Mouse (Mus musculus) limb, embryonic 14.5 days (tissue): ENCODE measurements around the gene Ccser1. TPM values are rescaled to one million over a fixed set of nuclear protein-coding genes. Genes with fewer than 3 reads are reported as not detected.

Source experiments
- ATAC-seq: fragments of 200-750 bp; cut with Nextera tagmentation; 2 replicates; pipeline ENCODE4 v1.8.0; 2017; ENCODE audit warnings: low read depth, moderate number of reproducible peaks, moderate TSS enrichment; ENCODE audit not compliant: low FRiP score
- DNase-seq: peaks from one replicate; pipeline ENCODE4 v3.0.0-alpha.2; 2015; ENCODE audit warnings: low spot score
- H3K27ac ChIP-seq: fragments of 300-500 bp; sonication (generic); replicated peaks from 2 replicates; pipeline ENCODE4 v1.5.1; 2014; ENCODE audit warnings: low read depth, mild to moderate bottlenecking, low read length, moderate library complexity, mixed read lengths
- H3K27me3 ChIP-seq: fragments of 300-500 bp; sonication (generic); 2 replicates; pipeline ENCODE4 v1.6.1; 2014; ENCODE audit warnings: low read length, mixed read lengths; ENCODE audit not compliant: control insufficient read depth, insufficient read depth
- H3K36me3 ChIP-seq: fragments of 300-500 bp; sonication (generic); 2 replicates; pipeline ENCODE4 v1.6.1; 2014; ENCODE audit warnings: mild to moderate bottlenecking, low read length, moderate library complexity, mixed read lengths; ENCODE audit not compliant: control insufficient read depth, insufficient read depth
- H3K4me1 ChIP-seq: fragments of 300-500 bp; sonication (generic); 2 replicates; pipeline ENCODE4 v1.6.1; 2014; ENCODE audit warnings: antibody characterized with exemption, low read length, mixed read lengths; ENCODE audit not compliant: control insufficient read depth, insufficient read depth
- H3K4me2 ChIP-seq: fragments of 300-500 bp; sonication (generic); replicated peaks from 2 replicates; pipeline ENCODE4 v1.6.1; 2014; ENCODE audit warnings: low read depth, mild to moderate bottlenecking, low read length, moderate library complexity; ENCODE audit not compliant: severe bottlenecking
- H3K4me3 ChIP-seq: fragments of 300-500 bp; sonication (generic); replicated peaks from 2 replicates; pipeline ENCODE4 v1.5.1; 2014; ENCODE audit warnings: low read length
- H3K9ac ChIP-seq: fragments of 300-500 bp; sonication (generic); 2 replicates; pipeline ENCODE4 v1.6.1; 2014; ENCODE audit warnings: mild to moderate bottlenecking, low read depth, low read length, moderate library complexity; ENCODE audit not compliant: severe bottlenecking
- H3K9me3 ChIP-seq: fragments of 300-500 bp; sonication (generic); 2 replicates; pipeline ENCODE4 v1.6.1; 2016; ENCODE audit warnings: low read length; ENCODE audit not compliant: control insufficient read depth
- POLR2A ChIP-seq: fragments of 200-500 bp; IDR thresholded peaks from 2 replicates; pipeline ENCODE4 v1.8.0; 2012; ENCODE audit warnings: inconsistent platforms, mild to moderate bottlenecking, moderate library complexity, borderline replicate concordance; ENCODE audit not compliant: insufficient read depth, insufficient read length; ENCODE audit errors: extremely low read depth
- WGBS: fragments of 180-500 bp; shearing (Covaris S2); extraction: QIAGEN DNeasy Blood & Tissue Kit; methylation state at CpG from one replicate; pipeline ENCODE4 v1.1.7; 2014; 5-methylcytosine and 5-hydroxymethylcytosine counted together
- polyA plus RNA-seq, 2 experiments: library from polyadenylated mRNA; depleted of rRNA in 1 of 2; stranded (reverse) in 1 of 2; unstranded in 1 of 2; fragments of >200 nt; fragmentation: Nextera tagmentation in 1 of 2; extraction: Ambion mirVana in 1 of 2; gene quantifications; 2 replicates each; pipeline versions ENCODE4 v1.2.1 to v1.2.3; 2012 to 2014

Gene Ccser1
- polyA plus RNA-seq, 2 experiments, result 5.9 to 6.6 TPM

DNA sequence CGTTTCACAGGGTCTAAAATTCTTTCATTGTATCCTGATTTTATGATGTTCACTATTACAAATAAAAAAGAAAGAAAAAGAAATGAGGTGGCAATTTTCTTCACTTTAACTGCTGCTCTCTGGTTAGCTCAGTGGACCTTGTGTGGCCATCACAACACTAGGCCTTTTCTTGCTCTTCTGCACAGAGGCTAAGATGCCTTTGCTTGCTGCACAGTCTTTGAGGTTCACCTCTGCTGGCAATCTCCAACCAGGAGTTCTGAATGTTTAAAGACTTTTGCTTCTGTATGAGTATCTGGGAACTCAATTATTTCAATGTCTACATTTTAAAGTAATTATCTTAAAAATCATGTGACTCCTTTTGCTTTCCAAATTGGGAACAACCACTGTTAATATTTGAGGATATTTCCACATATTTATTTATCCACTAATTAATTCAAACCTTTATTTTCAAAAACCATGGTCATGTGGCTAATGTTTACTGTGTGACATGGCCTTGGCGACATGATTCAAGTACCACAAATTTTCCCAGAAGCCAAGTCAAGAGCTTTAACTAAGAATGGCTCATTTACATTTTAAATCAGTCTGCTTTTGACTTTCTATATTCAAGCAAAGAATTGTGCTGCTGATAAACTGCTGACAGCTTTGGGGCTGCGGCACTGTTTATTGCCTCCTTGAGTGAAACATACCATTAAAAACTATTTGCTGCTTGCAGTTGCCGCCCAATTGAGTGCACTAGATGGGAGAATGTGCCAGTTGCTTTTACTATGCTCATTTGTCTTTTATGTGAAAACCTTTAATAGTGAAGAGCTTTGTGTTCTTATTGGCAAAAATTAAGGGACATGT, 312.1 kb downstream of the Ccser1 start:
- WGBS, result 53% methylated on average over 4 of the region's 4 CpGs
- no peak overlapping the region for H3K27ac ChIP-seq
- no peaks in the 10 kb centered on the region for H3K27me3 ChIP-seq
- no peaks in the 10 kb centered on the region for H3K4me1 ChIP-seq
- H3K9ac ChIP-seq, result no peak overlapping the region
- no peaks in the 10 kb centered on the region for H3K36me3 ChIP-seq
- TF ChIP-seq POLR2A, result no peak
- H3K9me3 ChIP-seq, result no peaks in the 10 kb centered on the region
- H3K4me2 ChIP-seq, result no peak overlapping the region
- DNase-seq, result no peak
- no peak overlapping the region for H3K4me3 ChIP-seq
- ATAC-seq, result no peak

DNA sequence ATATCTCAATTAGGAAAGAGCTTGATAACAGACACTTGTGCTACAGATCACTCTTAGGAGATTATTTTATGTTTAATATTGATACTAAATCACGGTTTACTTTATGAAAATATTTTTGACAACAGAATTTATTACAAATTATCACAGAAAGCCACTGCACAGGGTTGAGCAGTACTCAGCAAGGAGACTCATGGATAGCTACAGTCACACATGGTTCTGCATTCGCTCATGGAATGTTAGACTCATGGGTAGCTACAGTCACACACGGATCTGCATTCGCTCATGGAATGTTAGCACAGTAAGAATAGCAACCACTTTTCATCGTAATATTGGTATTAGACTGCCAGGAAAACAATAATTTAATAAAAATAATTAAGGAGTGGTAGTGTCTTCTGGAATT, 313.3 kb downstream of the Ccser1 start:
- WGBS, result 89% methylated on average over 5 of the region's 5 CpGs
- no peaks in the 10 kb centered on the region for H3K36me3 ChIP-seq
- ATAC-seq (no peak), DNase-seq (no peak)
- H3K27me3 ChIP-seq, result no peaks in the 10 kb centered on the region
- no peak for TF ChIP-seq POLR2A
- no peak overlapping the region for H3K4me2 ChIP-seq
- no peak overlapping the region for H3K9ac ChIP-seq
- H3K9me3 ChIP-seq, result no peaks in the 10 kb centered on the region
- H3K4me3 ChIP-seq, result no peak overlapping the region
- H3K4me1 ChIP-seq, result no peaks in the 10 kb centered on the region
- H3K27ac ChIP-seq, result no peak overlapping the region

DNA sequence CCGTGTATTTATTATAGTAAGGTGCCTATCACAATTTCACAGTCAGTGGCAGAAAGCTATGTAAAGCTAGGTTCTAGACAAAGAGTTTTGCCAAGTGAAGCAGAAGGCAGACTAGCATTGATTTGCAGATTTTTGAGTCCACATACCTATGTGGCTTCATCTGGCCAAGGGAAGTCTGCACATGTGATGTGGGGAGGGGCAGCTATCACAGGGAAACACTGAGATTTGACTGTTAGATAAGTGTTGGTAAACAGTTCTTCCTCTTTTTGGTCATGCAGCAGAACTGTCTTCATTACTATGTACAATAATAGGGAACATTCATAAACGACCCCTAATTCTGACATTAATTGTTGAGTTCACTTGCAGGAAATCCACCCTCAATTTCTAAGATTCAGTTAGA, 335.2 kb downstream of the Ccser1 start:
- Histone ChIP-seq H3K4me2 (no peak overlapping the region), H3K27ac (no peak overlapping the region), H3K27me3 (no peaks in the 10 kb centered on the region), H3K9me3 (no peaks in the 10 kb centered on the region), H3K36me3 (no peaks in the 10 kb centered on the region), H3K9ac (no peak overlapping the region), H3K4me3 (no peak overlapping the region), H3K4me1 (no peaks in the 10 kb centered on the region)
- TF ChIP-seq POLR2A, result no peak
- DNase-seq, result no peak
- no peak for ATAC-seq
- 74% methylated on average over 2 of the region's 2 CpGs for WGBS

DNA sequence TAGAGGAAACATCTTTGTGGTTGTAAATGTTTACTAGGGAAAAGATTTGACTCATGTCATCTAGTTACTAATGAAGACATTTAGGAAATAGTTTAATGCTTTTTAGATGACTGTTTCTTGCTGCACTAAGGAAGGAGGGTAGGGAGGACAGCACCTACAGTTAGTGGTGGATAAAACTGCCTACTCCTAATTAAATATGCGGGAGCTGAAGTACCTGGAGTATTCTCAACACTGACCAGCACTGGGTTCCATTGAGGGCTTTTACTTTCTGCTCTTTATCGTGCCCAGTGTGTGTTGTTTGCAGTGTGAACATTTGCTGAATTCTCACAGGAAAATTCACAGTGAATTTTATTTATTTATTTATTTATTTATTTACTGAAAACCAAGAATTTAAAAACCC, 341.5 kb downstream of the Ccser1 start:
- H3K9me3 ChIP-seq, result no peaks in the 10 kb centered on the region
- no peak overlapping the region for H3K9ac ChIP-seq
- no peak overlapping the region for H3K27ac ChIP-seq
- no peaks in the 10 kb centered on the region for H3K36me3 ChIP-seq
- ATAC-seq, result no peak
- no peak overlapping the region for H3K4me2 ChIP-seq
- DNase-seq, result no peak
- H3K4me1 ChIP-seq, result no peaks in the 10 kb centered on the region
- no peak overlapping the region for H3K4me3 ChIP-seq
- no peak for TF ChIP-seq POLR2A
- H3K27me3 ChIP-seq, result no peaks in the 10 kb centered on the region
- 84% methylated on average over 2 of the region's 2 CpGs for WGBS

DNA sequence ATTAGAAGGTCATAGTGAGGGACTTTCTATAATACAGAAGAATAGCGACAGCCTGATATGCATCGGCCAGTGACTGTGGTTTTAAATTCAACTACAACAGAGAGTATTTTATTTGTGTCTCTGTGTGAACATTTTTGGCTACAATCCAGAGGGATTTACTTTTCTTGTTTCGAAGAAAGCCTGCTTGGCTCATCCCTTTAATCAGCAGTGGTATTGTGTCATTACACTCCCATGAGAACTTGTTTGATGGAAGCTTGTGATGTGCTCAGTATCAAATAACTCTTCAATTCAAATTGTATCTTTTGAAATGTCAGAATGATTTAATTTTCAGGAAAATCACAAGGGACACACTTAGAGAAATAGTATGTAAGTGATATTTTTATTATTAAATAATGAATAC, 342.0 kb downstream of the Ccser1 start:
- DNase-seq (peak; percentile 19), ATAC-seq (no peak)
- no peak for TF ChIP-seq POLR2A
- Histone ChIP-seq H3K4me1 (no peaks in the 10 kb centered on the region), H3K9ac (no peak overlapping the region), H3K4me2 (no peak overlapping the region), H3K27me3 (no peaks in the 10 kb centered on the region), H3K4me3 (no peak overlapping the region), H3K27ac (no peak overlapping the region), H3K36me3 (no peaks in the 10 kb centered on the region), H3K9me3 (no peaks in the 10 kb centered on the region)
- WGBS, result 89% methylated on average over 3 of the region's 3 CpGs
